Mouse (Mus musculus): ENCODE measurements around the gene Csf2. TPM values are rescaled to one million over a fixed set of nuclear protein-coding genes. Genes with fewer than 3 reads are reported as not detected.

Csf2 gene
- total and polyA plus RNA-seq, 3 experiments = 0.82 TPM; not detected in 2

DNA sequence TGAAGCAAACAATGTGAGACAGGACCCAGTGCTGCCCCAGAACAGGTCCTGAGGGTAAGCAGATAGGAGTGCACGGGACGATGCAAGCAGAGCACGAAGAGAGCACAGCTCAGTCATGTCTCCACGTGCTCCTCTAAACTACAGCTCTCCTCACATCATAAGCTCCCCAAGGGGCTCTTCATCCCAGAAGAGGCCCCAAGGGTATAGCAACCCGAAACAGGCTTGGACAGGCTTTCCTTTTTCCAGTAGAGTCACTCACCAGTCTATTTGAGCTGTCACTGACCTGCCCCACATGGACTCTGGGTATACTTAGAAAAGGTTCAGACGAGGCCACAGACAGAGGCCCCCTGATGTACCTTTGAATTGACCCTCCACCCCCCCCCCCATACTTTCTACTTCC, 5.0 kb downstream of the Csf2 start:
- Histone ChIP-seq H3K36me3 (replicated peaks) (no peaks in the 10 kb centered on the region), H3K4me1 (ENCODE audit: insufficient read depth, low read depth, low read length) (no peaks in the 10 kb centered on the region), H3K4me3 (ENCODE audit: low read depth, low read length) (no peak overlapping the region), H3K27me3 (ENCODE audit: insufficient read depth, low read length) (peaks cover 6% of the 10 kb centered on the region; the same call in 1 of the 2 replicates), H3K9me3 (replicated peaks) (no peaks in the 10 kb centered on the region)
- no peak for DNase-seq (ENCODE audit: low spot score)
- no peak for TF ChIP-seq TAL1 (conservative IDR thresholded peaks at IDR 0.05; ENCODE audit: low read depth, low read length)
- no peak for TF ChIP-seq GATA1 (IDR thresholded peaks at IDR 0.05; ENCODE audit: borderline replicate concordance, low read length)
- no peak for TF ChIP-seq CTCF (IDR thresholded peaks at IDR 0.05; ENCODE audit: low read depth, low read length)
- no peak for TF ChIP-seq GATA2 (IDR thresholded peaks at IDR 0.05; ENCODE audit: borderline replicate concordance, low read depth, low read length)
- TF ChIP-seq POLR2AphosphoS5 (IDR thresholded peaks at IDR 0.05; ENCODE audit: insufficient replicate concordance, low read depth, low read length) = no peak
- no peak for ATAC-seq (ENCODE audit: extremely low read depth, insufficient number of reproducible peaks, low FRiP score, poor library complexity, severe bottlenecking)

DNA sequence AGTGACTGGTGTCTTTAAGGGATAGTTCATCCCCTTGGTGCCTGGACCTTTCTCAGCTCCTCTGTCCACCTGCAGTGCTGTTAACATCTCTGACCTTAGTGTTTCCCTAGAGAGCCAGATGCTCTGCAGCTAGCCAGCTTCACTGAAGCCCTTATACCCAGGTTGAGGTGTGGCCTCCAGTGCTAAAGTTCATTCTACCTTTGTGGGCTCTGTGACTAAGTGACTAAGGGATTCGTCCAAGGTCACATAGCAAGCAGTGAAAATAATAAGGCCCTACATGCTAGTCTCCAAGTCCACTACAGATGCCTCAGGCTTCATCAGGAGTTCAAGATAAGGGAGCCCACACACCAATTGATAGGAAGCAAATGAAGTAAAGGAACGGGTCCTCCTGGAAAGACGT, 7.0 kb downstream of the Csf2 start:
- no peak for ATAC-seq (ENCODE audit: extremely low read depth, insufficient number of reproducible peaks, low FRiP score, poor library complexity, severe bottlenecking)
- Histone ChIP-seq H3K27me3 (ENCODE audit: insufficient read depth, low read length) (peaks cover 16% of the 10 kb centered on the region), H3K9me3 (replicated peaks) (no peaks in the 10 kb centered on the region), H3K4me3 (ENCODE audit: low read depth, low read length) (no peak overlapping the region), H3K36me3 (replicated peaks) (no peaks in the 10 kb centered on the region), H3K4me1 (ENCODE audit: insufficient read depth, low read depth, low read length) (no peaks in the 10 kb centered on the region)
- no peak for DNase-seq (ENCODE audit: low spot score)
- TF ChIP-seq GATA2 (IDR thresholded peaks at IDR 0.05; ENCODE audit: borderline replicate concordance, low read depth, low read length) (no peak), CTCF (IDR thresholded peaks at IDR 0.05; ENCODE audit: low read depth, low read length) (no peak), TAL1 (conservative IDR thresholded peaks at IDR 0.05; ENCODE audit: low read depth, low read length) (no peak), GATA1 (IDR thresholded peaks at IDR 0.05; ENCODE audit: borderline replicate concordance, low read length) (no peak), POLR2AphosphoS5 (IDR thresholded peaks at IDR 0.05; ENCODE audit: insufficient replicate concordance, low read depth, low read length) (no peak)

GRCm38 (mm10) chr11:54236939-54237338, 12.5 kb downstream of the Csf2 start:
- H3K36me3 ChIP-seq (replicated peaks) = no peaks in the 10 kb centered on the region
- no peaks in the 10 kb centered on the region for H3K4me1 ChIP-seq (ENCODE audit: insufficient read depth, low read depth, low read length)
- no peak for TF ChIP-seq TAL1 (conservative IDR thresholded peaks at IDR 0.05; ENCODE audit: low read depth, low read length)
- TF ChIP-seq CTCF (IDR thresholded peaks at IDR 0.05; ENCODE audit: low read depth, low read length) = no peak
- DNase-seq (ENCODE audit: low spot score) = no peak
- H3K27me3 ChIP-seq (ENCODE audit: insufficient read depth, low read length) = peaks cover 25% of the 10 kb centered on the region
- no peak for ATAC-seq (ENCODE audit: extremely low read depth, insufficient number of reproducible peaks, low FRiP score, poor library complexity, severe bottlenecking)
- no peaks in the 10 kb centered on the region for H3K9me3 ChIP-seq (replicated peaks)
- no peak overlapping the region for H3K4me3 ChIP-seq (ENCODE audit: low read depth, low read length)

DNA sequence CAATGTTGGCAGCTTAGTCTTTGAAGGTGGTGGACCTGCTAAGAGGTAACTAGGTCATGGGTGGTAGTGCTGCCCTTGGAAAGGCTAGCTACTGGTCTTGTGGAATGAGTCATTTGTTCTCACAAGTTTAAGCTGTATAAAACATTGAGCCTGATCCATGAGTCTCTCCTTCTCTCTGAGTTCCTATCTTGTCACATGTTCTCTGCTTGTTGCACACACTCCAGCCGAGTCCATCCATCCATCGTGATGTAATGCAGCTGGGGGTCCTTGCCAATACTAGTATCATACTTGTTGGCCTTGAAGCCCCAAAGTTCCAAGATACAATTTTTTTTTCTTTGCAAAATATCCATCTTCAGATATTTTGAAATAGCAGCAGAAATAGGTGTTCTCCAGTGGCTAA, 22.0 kb downstream of the Csf2 start:
- Histone ChIP-seq H3K4me1 (ENCODE audit: insufficient read depth, low read depth, low read length) (no peaks in the 10 kb centered on the region), H3K4me3 (ENCODE audit: low read depth, low read length) (no peak overlapping the region), H3K36me3 (replicated peaks) (no peaks in the 10 kb centered on the region), H3K27me3 (ENCODE audit: insufficient read depth, low read length) (no peaks in the 10 kb centered on the region; the same call in 1 of the 2 replicates), H3K9me3 (replicated peaks) (no peaks in the 10 kb centered on the region)
- no peak for DNase-seq (ENCODE audit: low spot score)
- no peak for ATAC-seq (ENCODE audit: extremely low read depth, insufficient number of reproducible peaks, low FRiP score, poor library complexity, severe bottlenecking)
- TF ChIP-seq POLR2AphosphoS5 (IDR thresholded peaks at IDR 0.05; ENCODE audit: insufficient replicate concordance, low read depth, low read length) = no peak
- TF ChIP-seq CTCF (IDR thresholded peaks at IDR 0.05; ENCODE audit: low read depth, low read length) = no peak
- no peak for TF ChIP-seq GATA2 (IDR thresholded peaks at IDR 0.05; ENCODE audit: borderline replicate concordance, low read depth, low read length)
- no peak for TF ChIP-seq TAL1 (conservative IDR thresholded peaks at IDR 0.05; ENCODE audit: low read depth, low read length)
- TF ChIP-seq GATA1 (IDR thresholded peaks at IDR 0.05; ENCODE audit: borderline replicate concordance, low read length) = no peak

GRCm38 (mm10) chr11:54224475-54224986, 24.9 kb downstream of the Csf2 start:
- DNase-seq (ENCODE audit: low spot score) (no peak), ATAC-seq (ENCODE audit: extremely low read depth, insufficient number of reproducible peaks, low FRiP score, poor library complexity, severe bottlenecking) (no peak)
- H3K4me1 ChIP-seq (ENCODE audit: insufficient read depth, low read depth, low read length) = no peaks in the 10 kb centered on the region
- TF ChIP-seq CTCF (IDR thresholded peaks at IDR 0.05; ENCODE audit: low read depth, low read length) = no peak
- TF ChIP-seq POLR2AphosphoS5 (IDR thresholded peaks at IDR 0.05; ENCODE audit: insufficient replicate concordance, low read depth, low read length) = no peak
- TF ChIP-seq GATA1 (IDR thresholded peaks at IDR 0.05; ENCODE audit: borderline replicate concordance, low read length) = no peak
- no peak for TF ChIP-seq TAL1 (conservative IDR thresholded peaks at IDR 0.05; ENCODE audit: low read depth, low read length)
- TF ChIP-seq GATA2 (IDR thresholded peaks at IDR 0.05; ENCODE audit: borderline replicate concordance, low read depth, low read length) = no peak
- no peaks in the 10 kb centered on the region for H3K36me3 ChIP-seq (replicated peaks)
- H3K27me3 ChIP-seq (ENCODE audit: insufficient read depth, low read length) = peaks cover 5% of the 10 kb centered on the region; the same call in 1 of the 2 replicates
- no peaks in the 10 kb centered on the region for H3K9me3 ChIP-seq (replicated peaks)
- H3K4me3 ChIP-seq (ENCODE audit: low read depth, low read length) = no peak overlapping the region

DNA sequence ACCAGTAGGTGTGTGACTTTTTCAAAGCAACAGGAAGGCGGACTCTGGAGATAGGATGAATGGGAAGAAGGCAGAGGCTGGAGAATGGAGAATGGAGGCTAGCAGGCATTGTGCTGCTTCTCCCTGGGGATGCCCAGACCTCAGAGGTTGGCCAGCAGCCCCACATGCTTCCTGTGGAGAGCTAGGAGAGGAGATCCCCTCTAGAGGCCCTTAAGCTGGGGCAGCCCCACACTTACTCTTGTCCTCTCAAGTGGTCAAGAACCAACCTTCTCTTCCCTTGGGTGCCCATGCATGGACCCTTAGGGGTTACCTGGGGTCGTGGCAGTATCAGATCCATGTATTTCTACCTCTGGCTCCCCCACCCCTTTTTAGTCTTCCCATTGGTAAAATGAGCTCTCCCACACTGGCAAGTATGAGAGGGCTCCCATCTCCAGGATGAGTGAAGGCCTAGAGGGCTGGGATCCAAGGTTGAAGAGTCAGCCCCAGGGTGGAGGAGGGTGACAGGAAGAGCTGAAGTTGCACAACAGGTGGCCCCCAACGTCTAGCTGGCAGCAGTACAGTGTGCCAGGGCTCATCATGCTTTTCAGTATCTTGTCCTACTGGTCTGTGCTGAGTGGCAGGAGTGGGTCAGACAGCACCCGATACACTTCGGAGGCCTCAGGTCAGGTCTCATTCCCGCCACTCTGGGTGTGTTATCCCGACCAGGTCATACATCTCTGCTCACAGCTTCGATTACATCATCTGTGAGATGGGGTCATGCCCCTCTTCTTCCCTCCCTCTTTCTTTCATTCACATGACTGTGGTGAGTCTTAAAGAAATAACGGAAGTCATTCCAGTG, 25.6 kb downstream of the Csf2 start:
- no peaks in the 10 kb centered on the region for H3K36me3 ChIP-seq (replicated peaks)
- ATAC-seq (ENCODE audit: extremely low read depth, insufficient number of reproducible peaks, low FRiP score, poor library complexity, severe bottlenecking) (no peak), DNase-seq (ENCODE audit: low spot score) (no peak)
- no peak overlapping the region for H3K4me3 ChIP-seq (ENCODE audit: low read depth, low read length)
- peaks cover 5% of the 10 kb centered on the region; the same call in 1 of the 2 replicates for H3K27me3 ChIP-seq (ENCODE audit: insufficient read depth, low read length)
- TF ChIP-seq CTCF (IDR thresholded peaks at IDR 0.05; ENCODE audit: low read depth, low read length) (no peak), GATA2 (IDR thresholded peaks at IDR 0.05; ENCODE audit: borderline replicate concordance, low read depth, low read length) (no peak), GATA1 (IDR thresholded peaks at IDR 0.05; ENCODE audit: borderline replicate concordance, low read length) (no peak), POLR2AphosphoS5 (IDR thresholded peaks at IDR 0.05; ENCODE audit: insufficient replicate concordance, low read depth, low read length) (no peak), TAL1 (conservative IDR thresholded peaks at IDR 0.05; ENCODE audit: low read depth, low read length) (no peak)
- no peaks in the 10 kb centered on the region for H3K9me3 ChIP-seq (replicated peaks)
- no peaks in the 10 kb centered on the region for H3K4me1 ChIP-seq (ENCODE audit: insufficient read depth, low read depth, low read length)
